Mouse (Mus musculus) gastrocnemius, adult 18-20 months (tissue): ENCODE results near the gene Gm5901. TPM values are rescaled to one million over a fixed set of nuclear protein-coding genes. Genes with fewer than 3 reads are reported as not detected.
A peak's percentile ranks its signal among the peaks of the same experiment; 100 is the strongest.
"Not testable (repeated sequence)": the region's sequence is repeated elsewhere in the genome, so short reads cannot be mapped to it uniquely, and the experiment has no call there.

ENCODE experiments used
- DNase-seq: peaks from one replicate; pipeline ENCODE4 v3.0.0; 2021; ENCODE audit warnings: low spot score
- long read RNA-seq, 2 experiments: library from polyadenylated mRNA; stranded (forward); transcript quantifications; one replicate each; pipeline ENCODE4 v2.0.0; 2021
- total RNA-seq, 2 experiments: library from RNA; stranded (reverse); gene quantifications; 2 replicates each; pipeline ENCODE4 v1.2.3; 2021

Gene Gm5901
- not detected for total RNA-seq
- long read RNA-seq, experiment 1, result 0 reads
- long read RNA-seq, experiment 2, result 0 reads

DNA sequence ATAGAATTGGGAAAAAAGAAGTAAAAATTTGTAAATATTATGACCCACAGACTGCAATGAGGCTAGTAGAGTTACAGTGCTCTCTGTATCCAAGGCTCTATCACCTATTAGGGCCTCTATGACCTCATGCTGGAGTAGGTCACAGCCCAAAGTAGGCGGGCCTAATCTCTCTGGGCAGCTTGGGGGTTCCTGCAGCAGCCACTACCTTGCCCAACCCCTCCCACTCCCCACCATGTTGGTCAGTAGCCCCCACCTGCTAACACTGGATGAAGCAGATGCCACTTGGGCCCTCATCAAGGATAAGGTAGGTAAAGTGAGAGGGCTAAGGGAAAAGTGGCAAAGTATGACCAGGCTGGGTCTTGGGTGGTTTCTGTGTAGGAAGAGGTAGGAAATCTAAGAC, at the start of gene Gm5901:
TSS of gene Gm5901 (plus strand) at position 173 of the 400 bp plus-strand sequence.
- no peak for DNase-seq

DNA sequence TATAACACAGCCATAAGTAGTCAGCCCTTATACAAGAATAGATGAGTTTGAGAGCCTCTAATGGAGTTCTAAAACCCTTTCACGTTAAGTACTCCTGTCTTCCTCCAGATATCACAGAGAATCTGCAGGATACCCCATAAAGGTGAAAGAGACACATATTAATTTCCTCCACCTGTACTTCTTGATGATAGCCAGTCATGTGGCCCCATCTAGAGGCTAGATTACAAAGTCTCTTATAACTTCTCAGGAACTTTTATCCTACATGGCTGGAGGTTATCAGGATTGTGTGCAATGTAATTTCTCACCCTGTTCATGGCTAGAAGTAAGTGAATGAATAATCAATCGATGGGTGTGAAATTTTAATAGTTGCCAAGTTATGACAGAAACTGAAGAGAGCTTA, 49.5 kb upstream of the Gm5901 start:
- DNase-seq, result no peak

DNA sequence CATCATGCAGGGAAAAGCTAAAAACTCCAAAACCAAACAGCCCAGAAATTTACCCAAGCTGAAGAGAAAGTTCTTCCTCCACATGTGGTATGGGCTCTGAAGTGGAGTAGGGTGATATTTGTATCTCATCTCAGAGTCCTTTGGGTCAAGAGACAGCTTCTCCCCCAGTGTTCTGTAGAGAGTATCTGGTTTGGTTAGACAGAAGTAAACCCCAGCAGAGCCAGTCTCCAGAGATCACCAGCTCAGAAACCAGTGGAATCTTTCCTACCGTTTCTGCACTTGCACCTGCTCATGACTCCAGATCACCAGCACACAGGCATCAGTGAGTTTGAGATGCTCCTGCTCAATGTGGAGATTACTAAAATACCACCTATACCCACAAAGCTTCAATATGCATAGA, 40.8 kb upstream of the Gm5901 start, which contains the start of gene Olfr690:
TSS of gene Olfr690 (minus strand) at position 101 of the 400 bp plus-strand sequence.
- DNase-seq, result no peak

DNA sequence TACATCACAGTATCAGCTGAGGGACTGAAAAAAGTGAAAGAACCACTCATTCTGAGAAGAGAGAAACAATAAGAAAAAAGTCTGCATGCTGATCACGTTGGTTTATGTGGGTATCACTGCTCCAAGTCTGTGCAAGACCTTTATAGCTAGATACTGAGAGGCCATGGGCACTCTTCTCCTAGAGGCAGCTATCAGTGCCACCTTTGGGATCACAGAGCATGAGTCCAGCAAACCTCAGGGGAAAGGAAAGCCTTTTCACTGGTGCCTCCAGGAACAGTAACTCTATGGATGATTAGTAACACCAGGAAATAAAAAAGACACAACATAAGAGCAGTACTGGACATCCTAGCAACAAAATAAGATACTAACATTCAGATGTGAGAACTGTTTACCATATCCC, 32.7 kb upstream of the Gm5901 start, which contains the start of gene Olfr691:
TSS of gene Olfr691 (minus strand) at position 101 of the 400 bp plus-strand sequence.
- no peak for DNase-seq

DNA sequence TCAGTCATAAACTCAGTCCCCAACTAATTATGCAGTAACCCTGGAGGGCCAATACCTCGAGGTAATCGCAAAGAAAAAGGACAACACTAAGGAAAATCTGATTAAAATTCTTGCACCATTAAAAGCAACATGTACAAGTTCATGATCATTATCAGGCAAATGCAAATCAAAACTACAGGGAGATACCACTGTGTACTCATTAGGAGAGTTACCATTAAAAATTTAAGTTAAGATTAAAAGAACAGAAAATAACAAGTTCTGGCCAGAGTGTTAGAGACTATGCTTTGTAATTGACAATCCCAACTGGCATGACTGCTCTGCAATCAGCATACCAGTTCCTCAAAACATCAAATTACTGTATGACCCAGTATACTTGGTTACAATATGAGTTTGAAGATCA, 32.1 kb upstream of the Gm5901 start:
- no peak for DNase-seq

DNA sequence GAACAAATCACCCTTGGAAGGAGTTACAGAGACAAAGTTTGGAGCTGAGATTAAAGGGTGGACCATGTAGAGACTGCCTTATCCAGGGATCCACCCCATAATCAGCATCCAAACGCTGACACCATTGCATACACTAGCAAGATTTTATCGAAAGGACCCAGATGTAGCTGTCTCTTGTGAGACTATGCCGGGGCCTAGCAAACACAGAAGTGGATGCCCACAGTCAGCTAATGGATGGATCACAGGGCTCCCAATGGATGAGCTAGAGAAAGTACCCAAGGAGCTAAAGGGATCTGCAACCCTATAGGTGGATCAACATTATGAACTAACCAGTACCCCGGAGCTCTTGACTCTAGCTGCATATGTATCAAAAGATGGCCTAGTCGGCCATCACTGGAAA, 18.8 kb upstream of the Gm5901 start:
- not testable (repeated sequence) for DNase-seq

DNA sequence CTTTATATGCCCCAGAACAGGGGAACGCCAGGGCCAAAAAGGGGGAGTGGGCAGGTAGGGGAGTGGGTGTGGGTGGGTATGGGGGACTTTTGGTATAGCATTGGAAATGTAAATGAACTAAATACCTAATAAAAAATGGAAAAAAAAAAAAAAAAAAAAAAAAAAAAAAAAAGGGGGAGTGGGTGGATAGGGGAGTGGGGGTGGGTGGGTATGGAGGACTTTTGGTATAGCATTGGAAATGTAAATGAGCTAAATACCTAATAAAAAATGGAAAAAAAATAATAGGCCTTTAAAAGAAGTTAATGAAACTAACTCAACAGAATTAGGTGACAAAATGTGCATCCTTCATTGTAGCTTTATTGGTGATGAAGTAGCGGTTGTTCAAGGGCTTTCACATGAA, 18.4 kb upstream of the Gm5901 start:
- DNase-seq, result not testable (repeated sequence)

DNA sequence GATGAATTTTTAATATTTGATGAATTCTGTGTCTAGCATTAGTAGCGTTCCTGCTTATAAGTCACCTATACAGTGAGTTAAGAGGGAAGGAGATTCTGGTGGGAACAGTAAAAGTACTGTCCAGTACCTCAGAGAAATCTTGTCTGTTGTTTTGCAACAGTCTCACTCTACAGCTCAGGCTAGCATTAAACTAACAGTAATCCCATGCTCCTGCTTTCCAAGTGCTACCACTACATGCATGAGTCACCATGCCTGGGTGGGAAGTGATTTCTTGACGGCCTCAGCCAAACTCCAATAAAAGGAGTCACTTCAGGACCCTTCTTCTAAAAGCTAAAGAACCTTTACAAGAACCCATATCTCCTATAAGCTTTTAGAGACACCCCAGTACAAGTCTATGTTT, 13.1 kb upstream of the Gm5901 start:
- no peak for DNase-seq

DNA sequence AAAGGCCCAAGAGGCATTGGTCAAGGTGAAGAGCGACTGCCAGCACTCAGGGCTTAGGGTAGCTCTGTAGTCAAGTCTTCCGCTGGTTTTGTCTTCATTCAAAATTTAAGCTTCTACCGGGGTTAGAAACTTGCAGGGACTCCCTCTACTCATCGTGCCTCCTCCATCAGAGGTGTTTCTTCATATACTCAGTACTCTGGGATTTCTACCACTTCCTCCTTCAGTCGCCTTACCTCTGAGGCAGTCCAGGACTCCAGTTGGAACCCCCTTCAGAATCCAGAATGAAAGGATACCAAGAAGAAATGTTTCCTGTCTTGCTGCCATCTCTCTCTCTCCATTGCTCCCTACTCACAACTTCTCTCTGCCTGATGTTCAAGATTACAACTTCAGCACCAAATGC, 7.6 kb upstream of the Gm5901 start:
- no peak for DNase-seq

DNA sequence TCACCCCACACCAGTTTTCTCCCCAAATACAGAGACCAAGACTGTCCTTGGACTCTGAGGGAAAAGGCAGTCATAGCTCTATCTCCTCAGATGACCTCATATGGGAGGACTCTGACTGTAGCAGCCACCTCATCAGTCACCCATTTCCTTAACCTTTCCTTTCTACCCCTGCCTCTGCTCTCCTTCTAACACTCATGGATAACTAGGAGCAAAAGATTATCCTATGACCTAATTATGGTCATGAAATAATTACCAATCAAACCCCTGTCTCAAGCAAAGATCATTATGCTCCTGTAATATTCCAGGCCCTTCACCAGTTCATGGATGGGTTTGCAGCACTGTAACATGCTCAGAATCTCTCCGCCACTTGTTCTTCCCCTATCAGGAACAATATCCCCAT, 6.9 kb upstream of the Gm5901 start, which contains the start of gene Olfr692:
TSS of gene Olfr692 (plus strand) at position 301 of the 400 bp plus-strand sequence.
- DNase-seq, result no peak

DNA sequence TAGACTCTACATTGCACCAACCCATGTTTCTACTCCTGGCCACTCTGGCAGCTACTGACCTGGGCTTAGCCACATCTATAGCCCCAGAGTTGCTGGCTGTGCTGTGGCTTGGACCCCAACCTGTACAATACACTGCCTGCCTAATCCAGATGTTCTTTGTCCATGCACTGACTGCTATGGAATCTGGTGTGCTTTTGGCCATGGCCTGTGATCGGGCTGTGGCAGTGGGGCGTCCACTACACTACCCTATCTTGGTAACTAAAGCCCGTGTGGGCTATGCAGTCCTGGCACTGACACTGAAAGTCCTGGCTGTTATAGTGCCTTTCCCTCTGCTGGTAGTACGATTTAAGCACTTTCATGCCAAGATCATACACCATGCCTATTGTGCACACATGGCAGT, 6.3 kb upstream of the Gm5901 start:
- DNase-seq, result no peak

DNA sequence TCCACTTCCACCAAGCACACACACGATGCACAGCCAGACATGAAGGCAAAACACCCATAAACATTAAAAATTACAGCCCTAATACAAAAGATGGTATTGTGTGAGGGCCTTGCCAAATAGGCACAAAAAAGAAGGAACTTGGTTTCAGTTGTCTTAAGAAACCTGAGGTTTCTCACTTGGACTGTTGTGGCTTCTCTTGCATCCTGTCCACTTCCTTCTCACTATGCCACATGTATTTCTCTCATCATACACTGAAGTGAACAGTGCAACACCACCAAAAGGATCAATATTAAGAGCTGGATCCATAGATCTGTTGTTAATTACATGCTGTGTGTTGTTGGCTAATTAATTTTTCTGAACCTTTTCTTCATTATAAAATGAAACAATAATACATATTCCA, 1.9 kb upstream of the Gm5901 start:
- DNase-seq, result no peak

DNA sequence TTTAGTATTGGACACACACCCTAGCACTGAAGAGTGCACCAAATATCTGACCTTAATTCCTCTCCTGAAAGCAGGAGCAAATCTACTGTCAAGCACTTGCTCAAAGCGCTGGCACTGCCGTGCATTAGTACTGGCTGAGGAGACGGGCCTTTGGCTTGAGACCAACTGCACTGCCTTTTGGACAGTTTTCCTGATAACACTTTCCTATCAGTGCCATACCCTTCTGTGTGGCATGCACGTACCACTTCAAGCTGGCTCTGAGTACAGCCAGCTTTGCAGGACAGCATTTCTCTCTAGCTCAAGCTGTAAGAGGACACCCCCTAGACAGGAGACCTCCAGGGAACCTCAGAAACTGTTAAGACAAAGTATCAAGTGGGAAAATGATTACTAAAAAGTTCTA, 1.3 kb upstream of the Gm5901 start:
- no peak for DNase-seq

DNA sequence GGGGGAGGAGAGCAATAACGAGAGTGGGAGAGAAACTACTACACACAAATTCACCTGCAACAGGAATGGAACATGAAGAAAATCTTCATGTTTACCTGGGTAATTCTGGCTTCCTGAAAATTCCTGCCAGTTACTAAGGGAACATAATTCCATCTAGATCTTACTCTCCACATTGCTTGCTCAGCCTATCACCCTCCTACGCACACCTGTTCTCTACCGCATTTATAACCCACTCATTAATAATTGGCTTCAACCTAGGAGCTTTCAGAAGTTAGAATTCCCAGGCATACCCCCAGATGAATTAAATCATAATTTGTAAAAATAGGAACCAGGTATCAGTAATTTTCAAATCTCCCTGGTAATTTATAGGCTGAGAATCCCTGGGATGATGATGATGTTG, 862 bp upstream of the Gm5901 start:
- DNase-seq, result no peak

DNA sequence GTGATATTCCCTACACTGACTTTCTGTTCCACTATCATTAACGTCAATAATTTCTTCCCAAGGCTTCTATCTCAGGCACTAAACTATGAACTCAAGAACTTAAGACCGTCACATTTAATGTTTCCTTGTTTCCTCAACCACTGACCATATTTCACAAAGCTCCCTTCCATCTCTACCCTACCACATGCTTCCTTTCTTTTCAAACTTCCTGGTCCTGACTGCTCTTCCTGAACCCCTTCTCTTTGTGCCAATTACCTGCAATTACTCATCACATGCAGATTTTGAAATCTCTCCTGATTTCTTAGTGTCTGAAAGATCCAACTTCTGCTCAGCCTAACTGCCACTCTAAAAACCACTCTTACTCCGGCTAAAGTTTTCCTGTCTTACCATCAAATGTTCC, 5.5 kb downstream of the Gm5901 start:
- no peak for DNase-seq

DNA sequence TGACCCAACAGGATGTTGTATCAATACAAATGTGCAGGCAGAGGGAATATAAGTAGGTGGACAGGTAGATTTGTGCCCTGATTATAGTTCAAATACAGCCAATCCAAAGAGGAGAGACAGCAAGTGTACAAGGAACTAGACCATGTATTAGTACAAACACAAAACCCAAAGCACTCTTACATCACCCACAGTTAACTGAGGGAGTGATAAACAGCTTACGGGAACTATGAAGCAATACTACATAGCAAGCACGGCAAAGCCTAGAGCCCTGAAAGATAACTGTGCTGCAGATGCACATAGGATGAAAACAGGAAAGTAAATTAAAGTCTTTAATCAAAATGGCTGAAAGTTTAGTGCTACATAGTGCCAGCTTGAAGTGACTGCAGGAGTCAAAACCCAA, 12.9 kb downstream of the Gm5901 start:
- no peak for DNase-seq

DNA sequence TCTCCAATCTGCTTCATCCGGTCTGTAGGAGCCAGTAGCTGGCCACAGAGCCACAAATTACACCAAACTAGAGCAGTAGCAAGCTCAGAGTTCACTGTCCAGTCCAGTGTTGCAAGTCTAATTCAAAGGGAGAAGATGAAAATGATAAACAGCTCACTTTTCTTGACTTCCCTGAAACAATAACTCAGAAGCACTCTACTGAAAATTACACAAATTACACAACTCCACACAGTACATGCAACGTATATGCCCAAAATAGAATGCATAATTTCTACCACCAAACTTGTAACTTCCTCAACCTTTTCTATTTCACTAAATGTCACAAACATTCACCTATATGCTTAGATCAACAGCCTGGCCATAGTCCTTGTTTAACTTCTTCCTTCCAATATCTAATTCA, 15.4 kb downstream of the Gm5901 start:
- no peak for DNase-seq

DNA sequence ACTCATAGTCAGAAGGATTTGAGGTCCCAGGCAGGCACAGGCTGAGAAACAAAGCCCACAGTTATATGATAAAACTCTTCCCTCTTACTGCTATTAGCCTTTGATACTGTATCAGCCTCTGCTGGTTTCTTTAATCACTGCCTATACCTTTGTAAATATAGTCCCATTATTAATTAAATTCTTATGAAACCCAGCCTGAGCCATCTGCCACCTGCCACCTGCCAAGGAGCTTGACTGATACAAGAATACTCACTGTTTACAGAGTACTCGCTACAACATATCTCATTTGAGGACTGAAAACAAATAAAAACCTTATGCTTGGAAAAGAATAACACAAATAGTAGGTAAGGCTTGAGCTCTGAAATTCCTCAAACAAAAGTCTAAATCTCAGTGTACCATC, 19.8 kb downstream of the Gm5901 start:
- DNase-seq, result no peak

DNA sequence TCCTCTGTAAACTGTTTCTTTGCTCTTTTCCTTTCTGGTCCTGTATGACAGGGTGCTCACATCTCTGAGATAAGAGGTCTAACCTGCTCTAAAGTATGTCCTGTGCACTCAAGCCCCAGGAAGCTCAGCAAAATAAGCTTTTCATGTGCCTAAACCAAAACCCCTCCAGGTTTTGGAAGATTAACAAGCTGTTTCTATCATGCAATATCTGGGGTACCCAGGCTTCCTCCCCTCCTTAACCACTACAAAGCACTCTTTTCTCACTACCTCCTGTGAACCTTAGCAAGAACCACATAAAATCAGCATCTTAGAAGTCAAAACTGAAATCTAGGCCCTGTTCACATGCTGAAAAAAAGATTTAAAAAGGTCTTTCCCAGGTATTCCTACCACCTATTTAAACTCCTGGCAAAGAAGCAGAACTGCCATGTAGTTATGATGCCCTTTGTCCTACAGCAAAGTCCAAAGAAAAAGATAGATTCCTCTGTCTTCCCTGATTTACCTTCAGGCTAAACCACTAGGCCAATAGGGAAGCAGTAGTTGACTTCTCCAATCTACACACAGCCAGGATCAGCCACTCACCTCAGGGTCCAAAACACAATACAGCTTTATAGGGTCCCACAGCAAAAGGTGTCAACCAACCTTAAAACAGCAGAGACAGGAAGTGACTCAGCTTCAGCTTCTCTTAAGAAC, 20.4 kb downstream of the Gm5901 start:
- DNase-seq, result no peak

DNA sequence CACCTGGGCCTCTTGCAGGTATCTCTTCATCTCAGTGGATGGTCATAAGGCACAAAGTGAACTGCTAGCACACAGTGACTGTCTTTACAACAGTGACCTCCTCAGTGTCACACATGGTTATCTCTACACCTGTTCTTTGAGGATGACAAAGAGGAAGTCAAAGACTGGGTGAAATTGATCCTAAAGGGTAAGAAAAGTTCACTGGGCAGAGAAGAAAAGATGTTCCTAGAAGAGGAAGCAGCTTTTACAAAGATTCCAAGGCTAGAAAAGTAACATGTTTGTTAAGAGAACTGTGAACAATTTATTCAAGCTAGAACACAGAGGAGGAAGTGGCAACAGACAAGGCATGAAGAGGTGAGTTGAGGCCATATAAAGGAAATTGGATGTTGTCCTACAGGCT, 21.3 kb downstream of the Gm5901 start:
- DNase-seq, result no peak

DNA sequence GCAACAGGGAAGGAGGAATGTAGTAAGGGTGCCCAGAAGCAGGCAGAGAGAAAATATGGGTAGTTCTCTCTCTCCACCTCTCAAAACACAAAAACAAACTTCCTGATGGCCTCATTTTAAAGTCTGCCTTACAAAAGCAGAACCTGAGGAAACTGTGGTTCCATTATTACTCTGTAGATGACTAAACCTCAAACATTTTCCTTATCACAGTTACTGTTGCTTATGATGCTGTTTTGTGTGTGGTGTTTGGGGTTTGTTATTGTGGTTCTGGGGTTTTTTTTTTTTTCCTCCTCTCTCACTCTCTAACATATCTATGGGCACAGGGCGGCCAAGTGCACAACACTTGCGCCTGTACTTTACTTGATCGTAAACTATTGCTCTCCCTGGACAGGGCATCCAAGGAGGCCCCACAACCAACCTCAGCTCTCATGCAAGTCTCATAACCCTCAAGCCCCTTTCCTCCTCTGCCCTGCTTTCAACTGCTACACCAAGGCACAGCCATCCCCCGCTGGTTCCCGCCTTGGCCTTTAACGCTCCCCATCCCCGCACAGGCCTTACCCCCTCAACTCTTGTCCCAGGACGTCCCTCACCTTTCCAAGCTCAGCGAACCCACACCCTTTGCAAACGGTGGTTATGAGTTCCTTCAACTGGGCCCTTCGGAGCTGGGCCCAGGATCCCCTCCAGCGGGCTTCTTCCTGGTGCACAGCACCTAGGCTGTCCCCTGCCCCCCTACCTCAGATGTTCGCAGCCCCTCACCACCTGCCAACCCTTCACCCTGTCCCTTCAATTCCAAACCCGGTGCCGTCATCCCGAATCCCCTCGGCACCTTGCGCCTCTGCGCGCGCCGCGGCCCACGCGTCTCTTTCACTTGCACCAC, 24.5 kb downstream of the Gm5901 start:
- no peak for DNase-seq

DNA sequence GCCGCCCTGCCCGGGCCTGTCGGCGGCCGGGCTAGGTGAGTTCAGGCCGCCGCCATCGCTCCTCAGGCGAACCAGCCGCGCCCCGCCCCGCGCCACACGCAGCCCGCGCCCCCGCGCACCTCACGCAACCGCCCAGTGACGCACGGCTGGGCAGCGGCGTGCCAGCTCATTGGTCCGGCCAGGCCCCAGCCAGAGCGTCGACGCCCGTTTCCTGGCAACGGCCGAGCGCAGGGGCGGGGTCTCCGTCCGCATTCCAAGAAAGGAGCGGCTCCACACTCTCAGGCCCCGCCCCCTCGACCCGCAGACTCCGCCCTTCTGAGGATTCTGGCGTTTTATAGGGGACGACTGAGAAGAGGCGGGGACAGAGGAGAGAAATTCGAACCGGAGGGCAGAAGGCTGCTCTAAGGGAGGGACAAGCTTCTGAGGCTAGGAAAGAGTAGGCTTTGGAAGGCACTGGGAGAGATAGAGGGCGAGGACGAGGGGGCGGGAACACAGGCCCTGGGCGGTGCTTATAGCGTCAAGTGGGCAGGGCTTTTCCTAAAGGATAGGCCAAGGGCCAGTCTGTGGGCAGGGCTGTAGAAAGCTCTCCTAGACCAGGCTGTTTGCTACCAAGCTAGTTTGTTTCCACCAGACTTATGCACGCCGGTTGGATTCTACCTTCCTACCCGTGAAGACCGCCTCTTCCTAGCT, 25.2 kb downstream of the Gm5901 start, which contains the start of gene Fam160a2:
TSS of gene Fam160a2 (minus strand) at position 120 of the 690 bp plus-strand sequence.
- DNase-seq, result peak; percentile 100
